Mouse (Mus musculus): ENCODE results near the gene Ift80. TPM values are rescaled to one million over a fixed set of nuclear protein-coding genes. Genes with fewer than 3 reads are reported as not detected.

Ift80 gene
- 26.5 TPM for polyA plus RNA-seq (2014; fragmentation: Illumina TruSeq; extraction: RNeasy Lipid Tissue Mini Kit (QIAGEN cat#74804); ENCODE audit: low read depth, low replicate concordance)

GRCm38 (mm10) chr3:69004437-69005337 lies at the start of gene Ift80, which contains the start of gene Smc4:
TSS of gene Ift80 (minus strand) at chr3:69004570.
TSS of gene Smc4 (plus strand) at chr3:69004738.

GRCm38 (mm10) chr3:69044645-69045399 lies 40.5 kb upstream of the Ift80 start, which contains the start of gene Trim59:
TSS of gene Trim59 (minus strand) at chr3:69044755.

DNA sequence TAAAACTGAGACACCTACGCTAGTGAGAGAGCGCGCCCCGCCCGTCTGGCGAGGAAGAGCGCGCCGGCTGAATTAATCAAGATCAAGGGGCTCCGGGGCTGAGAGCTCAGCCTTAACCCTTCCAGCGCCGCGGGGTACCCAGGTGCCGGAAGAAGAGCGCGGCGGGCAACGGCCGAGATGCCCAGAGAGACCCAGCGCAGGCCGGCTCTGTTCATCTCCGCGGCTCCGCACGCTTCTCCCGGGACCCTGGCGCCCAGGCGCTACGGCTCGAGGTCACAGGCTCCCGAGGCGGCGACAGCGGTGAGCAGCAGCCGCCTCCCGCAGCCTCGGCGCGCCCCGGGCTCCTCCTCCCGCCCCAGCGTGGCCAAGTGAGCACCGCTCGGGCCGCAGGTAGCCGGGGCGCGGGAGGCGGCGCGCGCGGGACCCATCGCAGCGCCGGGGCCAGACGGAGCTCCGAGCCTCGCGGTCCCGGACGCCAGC lies 135.1 kb downstream of the Ift80 start, which contains the start of gene 1110032F04Rik:
1110032F04Rik (plus strand) TSS at position 376 of the 480 bp plus-strand sequence.

Other genes starting within 250 kb of the Ift80 start
- 5.5 TPM for gene 1110032F04Rik, start 135.0 kb downstream of the Ift80 start, polyA plus RNA-seq (2014; fragmentation: Illumina TruSeq; extraction: RNeasy Lipid Tissue Mini Kit (QIAGEN cat#74804); ENCODE audit: low read depth, low replicate concordance)
- gene Smc4, start 168 bp upstream of the Ift80 start, polyA plus RNA-seq (2014; fragmentation: Illumina TruSeq; extraction: RNeasy Lipid Tissue Mini Kit (QIAGEN cat#74804); ENCODE audit: low read depth, low replicate concordance): 47.3 TPM
- 3.6 TPM for gene Trim59, start 40.2 kb upstream of the Ift80 start, polyA plus RNA-seq (2014; fragmentation: Illumina TruSeq; extraction: RNeasy Lipid Tissue Mini Kit (QIAGEN cat#74804); ENCODE audit: low read depth, low replicate concordance)
- gene Kpna4, start 122.5 kb upstream of the Ift80 start, polyA plus RNA-seq (2014; fragmentation: Illumina TruSeq; extraction: RNeasy Lipid Tissue Mini Kit (QIAGEN cat#74804); ENCODE audit: low read depth, low replicate concordance): 121 TPM
- gene Arl14, start 217.8 kb upstream of the Ift80 start, polyA plus RNA-seq (2014; fragmentation: Illumina TruSeq; extraction: RNeasy Lipid Tissue Mini Kit (QIAGEN cat#74804); ENCODE audit: low read depth, low replicate concordance): not detected